Mouse (Mus musculus) kidney, adult 2 months (tissue): ENCODE data around the gene Ptpn1.

Experiments used
- CTCF ChIP-seq: fragments of 200-500 bp; conservative IDR thresholded peaks from 2 replicates; pipeline ENCODE4 v1.5.1; 2011; ENCODE audit warnings: low read depth, mild to moderate bottlenecking, control low read depth, low read length, moderate library complexity, mixed read lengths; ENCODE audit not compliant: insufficient read depth, insufficient read length
- POLR2A ChIP-seq: fragments of 200-500 bp; IDR thresholded peaks from one replicate; pipeline ENCODE4 v1.6.1; 2011; ENCODE audit warnings: low read depth, low read length, control low read depth

DNA sequence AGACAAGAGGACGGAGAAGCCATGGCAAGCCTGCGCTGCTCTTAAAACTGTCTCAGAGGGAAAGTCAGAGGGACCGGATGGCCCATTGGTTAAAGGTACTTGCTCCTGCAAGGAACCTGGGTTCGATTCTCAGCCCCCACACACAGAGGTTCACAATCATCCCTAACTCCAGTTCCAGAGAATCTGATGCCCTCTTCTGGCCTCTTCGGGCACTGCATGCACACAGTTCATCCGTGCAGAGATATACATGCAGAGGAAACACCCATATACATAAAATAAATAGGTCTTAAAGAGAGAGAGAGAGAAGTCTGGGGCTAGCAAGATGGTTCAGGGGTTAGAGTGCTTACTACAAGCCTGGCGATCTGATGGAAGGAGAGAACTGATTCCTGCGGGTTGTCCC, 94.0 kb downstream of the Ptpn1 start:
- peak; percentile 34; the same call in 1 of the 2 replicates for TF ChIP-seq CTCF
- no peak for TF ChIP-seq POLR2A
